Comparison of ENCODE assay signal across 27 mouse cellular contexts in the genomic region with DNA sequence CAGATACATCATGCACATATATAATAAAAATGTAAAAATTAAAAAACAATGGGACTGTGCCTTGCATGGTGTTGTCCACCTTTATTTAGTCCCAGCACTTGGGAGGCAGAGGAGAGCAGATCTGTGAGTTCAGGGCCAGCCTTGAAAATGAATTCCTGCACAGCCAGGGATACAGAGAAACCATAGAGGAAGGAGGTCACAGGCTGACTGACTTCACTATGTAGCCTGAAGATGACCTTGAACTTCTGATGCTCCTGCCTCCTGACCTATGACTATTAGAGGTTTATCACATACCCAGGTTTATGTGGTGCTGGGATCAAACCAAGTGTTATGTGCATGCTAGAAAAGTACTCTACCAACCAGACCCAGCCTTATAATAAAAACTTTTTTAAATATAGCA. TPM values are rescaled to one million over a fixed set of nuclear protein-coding genes. Genes with fewer than 3 reads are reported as not detected.
"Had no signal": no experiment of that assay in that cellular context is flagged by ENCODE, and none has a peak within 500 bp of the region (broad histone marks: within the 10 kb centered on the region; RNA-seq: fewer than 3 reads in every experiment).

No protein-coding gene starts in this region.

- H3K27me3 ChIP-seq: heart, embryonic 12.5 days; hindbrain, embryonic 12.5 days; intestine, embryonic 15.5 days; limb, embryonic 13.5 days; limb, embryonic 15.5 days; liver, embryonic 12.5 days had no signal

- H3K9me3 ChIP-seq: heart, embryonic 10.5 days; heart, embryonic 12.5 days; hindbrain, embryonic 12.5 days; intestine, embryonic 15.5 days; limb, embryonic 13.5 days; limb, embryonic 15.5 days; liver, embryonic 12.5 days had no signal

- H3K4me2 ChIP-seq: heart, embryonic 12.5 days; hindbrain, embryonic 12.5 days; hindbrain, embryonic 14.5 days; intestine, embryonic 15.5 days; limb, embryonic 13.5 days; limb, embryonic 15.5 days; liver, embryonic 12.5 days had no signal

- H3K4me1 ChIP-seq: hindbrain, embryonic 10.5 days; hindbrain, embryonic 12.5 days; limb, embryonic 13.5 days; limb, embryonic 15.5 days had no signal

- H3K36me3 ChIP-seq: intestine, embryonic 15.5 days had no signal

- ATAC-seq: hindbrain, embryonic 16.5 days; inflammation-experienced regulatory T-cells, adult 6 months; intestine, embryonic 15.5 days; intestine, postnatal 0 days; liver, embryonic 12.5 days had no signal

- DNase-seq: gastrocnemius, postnatal 10 days; gastrocnemius, postnatal 25 days; heart, adult 11 months; heart, adult 2 months; heart, postnatal 10 days; heart, postnatal 4 days; kidney, adult 18-20 months; kidney, adult 8-10 months; kidney, postnatal 10 days; kidney, postnatal 25 days; kidney, postnatal 4 days; left cerebral cortex, postnatal 4 days had no signal

- H3K27ac ChIP-seq: heart, adult 2 months; heart, embryonic 10.5 days; hindbrain, embryonic 10.5 days; hindbrain, embryonic 12.5 days; hindbrain, embryonic 14.5 days; intestine, embryonic 15.5 days; layer of hippocampus, adult 2 months; left cerebral cortex, adult 2 months; limb, embryonic 13.5 days; limb, embryonic 15.5 days; liver, embryonic 12.5 days; liver, embryonic 14.5 days had no signal

- H3K9ac ChIP-seq: heart, embryonic 12.5 days; hindbrain, embryonic 12.5 days; hindbrain, embryonic 14.5 days; intestine, embryonic 15.5 days; limb, embryonic 13.5 days; limb, embryonic 15.5 days; liver, embryonic 12.5 days; liver, embryonic 14.5 days had no signal

- H3K4me3 ChIP-seq: heart, adult 2 months; heart, embryonic 10.5 days; heart, embryonic 12.5 days; hindbrain, embryonic 10.5 days; hindbrain, embryonic 12.5 days; intestine, embryonic 15.5 days; layer of hippocampus, adult 2 months; left cerebral cortex, adult 2 months; limb, embryonic 13.5 days; limb, embryonic 15.5 days; liver, embryonic 12.5 days had no signal

RNA-seq across cellular contexts. Expression of gene Rimbp3, which starts 22.9 kb away (rescaled TPM):
- total RNA-seq: gastrocnemius, postnatal 25 days had no signal
